Mouse (Mus musculus) heart, embryonic 13.5 days (tissue): ENCODE measurements around the gene Atp8b4. TPM values are rescaled to one million over a fixed set of nuclear protein-coding genes. Genes with fewer than 3 reads are reported as not detected.

Experiments
- ATAC-seq: fragments of 200-750 bp; cut with Nextera tagmentation; 2 replicates; pipeline ENCODE4 v1.8.0; 2017; ENCODE audit warnings: moderate TSS enrichment; ENCODE audit not compliant: insufficient number of reproducible peaks, low FRiP score, low TSS enrichment; ENCODE audit errors: extremely low read depth
- H3K27ac ChIP-seq: fragments of 300-500 bp; sonication (generic); replicated peaks from 2 replicates; pipeline ENCODE4 v1.5.1; 2015; ENCODE audit warnings: moderate library complexity, mild to moderate bottlenecking, inconsistent platforms
- H3K27me3 ChIP-seq: fragments of 300-500 bp; sonication (generic); replicated peaks from 2 replicates; pipeline ENCODE4 v1.6.1; 2015; ENCODE audit warnings: mild to moderate bottlenecking, inconsistent platforms
- H3K36me3 ChIP-seq: fragments of 300-500 bp; sonication (generic); 2 replicates; pipeline ENCODE4 v1.6.1; 2015; ENCODE audit warnings: mild to moderate bottlenecking, inconsistent platforms
- H3K4me1 ChIP-seq: fragments of 300-500 bp; sonication (generic); 2 replicates; pipeline ENCODE4 v1.6.1; 2015; ENCODE audit warnings: inconsistent platforms
- H3K4me2 ChIP-seq: fragments of 300-500 bp; sonication (generic); 2 replicates; pipeline ENCODE4 v1.6.1; 2015; ENCODE audit warnings: inconsistent platforms, mild to moderate bottlenecking, moderate library complexity
- H3K4me3 ChIP-seq: fragments of 300-500 bp; sonication (generic); 2 replicates; pipeline ENCODE4 v1.5.1; 2015; ENCODE audit warnings: moderate library complexity, mild to moderate bottlenecking, inconsistent platforms
- H3K9ac ChIP-seq: fragments of 300-500 bp; sonication (generic); 2 replicates; pipeline ENCODE4 v1.6.1; 2015; ENCODE audit warnings: inconsistent platforms, mild to moderate bottlenecking, moderate library complexity
- H3K9me3 ChIP-seq: fragments of 300-500 bp; sonication (generic); 2 replicates; pipeline ENCODE4 v1.6.1; 2016; ENCODE audit warnings: inconsistent platforms
- WGBS: fragments of 180-500 bp; shearing (Covaris S2); methylation state at CpG from one replicate; pipeline ENCODE4 v1.1.7; 2015; ENCODE audit warnings: mixed read lengths; 5-methylcytosine and 5-hydroxymethylcytosine counted together
- polyA plus RNA-seq: library from polyadenylated mRNA; unstranded; fragments of >200 nt; fragmentation: Nextera tagmentation; extraction: Ambion mirVana; gene quantifications from 2 replicates; pipeline ENCODE4 v1.2.1, GENCODE M21; 2015

Atp8b4 gene
- polyA plus RNA-seq, 1 experiment from 2014 or later = 0.27 TPM

DNA sequence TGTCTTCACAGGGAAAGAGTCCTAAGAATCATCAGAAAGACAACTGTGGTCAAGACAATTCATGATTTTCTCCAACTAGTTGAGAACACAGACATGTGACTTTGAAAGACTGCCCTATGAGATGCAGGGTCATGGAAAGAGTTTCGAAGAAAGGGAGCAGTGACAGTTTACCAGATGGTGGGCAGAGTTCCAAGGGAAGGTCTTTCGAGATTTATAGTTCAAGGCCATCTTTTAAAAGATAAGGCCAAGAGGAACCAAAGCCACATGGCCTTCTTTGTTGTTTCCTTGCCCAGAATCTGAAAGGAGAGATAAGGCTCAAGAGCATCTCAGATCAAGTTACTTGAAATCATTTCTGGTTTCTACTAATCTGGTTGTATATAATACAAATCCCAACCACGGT, 225.0 kb downstream of the Atp8b4 start:
- Histone ChIP-seq H3K27ac (no peak overlapping the region), H3K9me3 (no peaks in the 10 kb centered on the region), H3K4me2 (no peak overlapping the region), H3K36me3 (no peaks in the 10 kb centered on the region), H3K4me3 (no peak overlapping the region), H3K4me1 (peaks cover 5% of the 10 kb centered on the region; the same call in 1 of the 2 replicates), H3K27me3 (peaks cover 5% of the 10 kb centered on the region), H3K9ac (no peak overlapping the region)
- 57% methylated on average over 3 of the region's 3 CpGs for WGBS
- ATAC-seq = no peak

DNA sequence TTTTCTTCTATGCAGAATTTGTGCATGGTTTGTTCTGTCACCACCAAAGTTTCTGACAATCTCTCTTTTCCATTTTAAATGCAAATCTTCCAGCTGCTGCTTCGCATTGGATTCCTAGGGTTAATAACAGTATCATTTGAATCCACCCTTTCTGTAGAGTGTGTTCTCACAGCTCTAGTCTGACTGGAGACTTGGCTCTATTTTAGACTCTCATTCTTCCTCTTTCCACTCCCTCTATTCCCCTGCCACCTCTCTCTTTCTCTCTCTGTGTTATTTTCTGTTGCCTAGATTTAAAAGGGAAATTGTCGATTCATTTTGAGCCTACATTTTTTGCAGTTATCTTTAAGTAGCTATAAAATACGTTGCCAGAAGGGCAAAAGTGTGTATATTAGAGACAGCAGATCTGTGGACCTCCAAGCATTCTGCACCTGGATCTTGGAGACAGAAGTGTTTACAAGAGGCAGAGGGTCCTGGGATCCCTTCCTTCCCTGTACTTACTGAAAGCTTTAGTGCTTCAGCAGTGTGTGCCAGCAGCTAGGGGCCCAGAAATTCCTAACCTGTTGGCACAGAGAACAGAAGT, 225.6 kb downstream of the Atp8b4 start:
- Histone ChIP-seq H3K27ac (no peak overlapping the region), H3K4me2 (no peak overlapping the region), H3K4me3 (no peak overlapping the region), H3K36me3 (no peaks in the 10 kb centered on the region), H3K4me1 (peaks cover 5% of the 10 kb centered on the region; the same call in 1 of the 2 replicates), H3K9me3 (no peaks in the 10 kb centered on the region), H3K9ac (no peak overlapping the region), H3K27me3 (peaks cover 5% of the 10 kb centered on the region)
- no peak for ATAC-seq
- whole genome bisulfite sequencing = 68% methylated on average over 3 of the region's 3 CpGs

DNA sequence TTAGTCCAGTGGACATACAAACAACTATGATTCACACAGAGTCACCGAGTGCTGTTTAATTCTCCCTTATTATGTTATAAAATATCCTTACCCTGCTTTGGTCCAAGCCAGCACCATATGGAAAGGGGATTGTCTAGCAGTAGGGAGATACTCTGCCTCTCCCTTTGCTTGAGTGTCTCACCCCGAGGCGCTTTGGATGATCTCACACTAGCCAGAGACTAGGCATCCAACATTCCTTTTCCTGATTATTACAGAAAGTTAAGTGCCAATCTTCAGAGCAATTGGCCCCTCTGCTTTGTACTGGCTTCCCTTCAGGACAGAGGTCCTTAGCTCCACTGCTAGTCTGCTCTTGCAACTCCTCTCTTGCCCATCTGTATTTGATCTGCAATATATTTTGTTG, 226.2 kb downstream of the Atp8b4 start:
- Histone ChIP-seq H3K9ac (no peak overlapping the region), H3K9me3 (no peaks in the 10 kb centered on the region), H3K36me3 (no peaks in the 10 kb centered on the region), H3K27me3 (no peaks in the 10 kb centered on the region), H3K4me1 (peaks cover 5% of the 10 kb centered on the region; the same call in 1 of the 2 replicates), H3K27ac (no peak overlapping the region), H3K4me3 (no peak overlapping the region), H3K4me2 (no peak overlapping the region)
- ATAC-seq = no peak
- WGBS = 65% methylated on average over 3 of the region's 3 CpGs

Other genes starting within 250 kb of the Atp8b4 start
- gene Slc27a2, start 51.7 kb upstream of the Atp8b4 start, polyA plus RNA-seq = 0.79 and 2.5 TPM in 2 replicates
- 3.8 and 4.2 TPM in 2 replicates for gene Hdc, start 118.6 kb upstream of the Atp8b4 start, polyA plus RNA-seq
- 31.3 and 31.6 TPM in 2 replicates for gene Gabpb1, start 175.7 kb upstream of the Atp8b4 start, polyA plus RNA-seq
- gene Usp8, start 206.7 kb upstream of the Atp8b4 start, polyA plus RNA-seq = 26.7 and 28.4 TPM in 2 replicates